Comparison of ENCODE assay signal across 9 mouse cellular contexts in the genomic region with DNA sequence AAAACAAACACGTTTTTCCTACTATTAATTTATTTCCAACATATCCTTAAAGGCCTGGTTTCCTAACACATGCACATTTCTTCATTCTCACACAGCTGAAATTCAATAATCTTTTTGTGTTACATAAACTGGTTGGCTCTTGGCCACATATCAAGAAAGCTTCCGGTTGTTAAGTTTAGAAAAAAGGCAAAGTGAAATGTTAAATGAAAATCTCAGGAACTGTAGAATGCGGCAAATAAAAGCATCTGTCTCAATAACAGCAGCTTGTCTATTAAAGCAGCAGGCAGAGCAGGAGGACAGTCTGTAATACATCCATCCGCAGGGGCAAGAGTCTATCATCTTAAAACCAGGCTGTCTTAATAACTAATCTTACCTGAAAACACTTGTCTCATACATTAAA. TPM values are rescaled to one million over a fixed set of nuclear protein-coding genes. Genes with fewer than 3 reads are reported as not detected.
DNase-seq lines count a peak whose midpoint lies in the region; ATAC-seq and TF ChIP-seq lines count a peak whose summit lies in the region.
"Had no signal": no experiment of that assay in that cellular context is flagged by ENCODE, and none has a peak within 500 bp of the region (broad histone marks: within the 10 kb centered on the region; RNA-seq: fewer than 3 reads in every experiment).

No protein-coding gene starts in this region.

- H3K27ac ChIP-seq in heart, embryonic 12.5 days (ENCODE audit: poor library complexity, severe bottlenecking) = no peak overlapping the region
- H3K27ac ChIP-seq in ES-E14 (ENCODE audit: insufficient read depth, low read depth, low read length, poor library complexity, severe bottlenecking) = no peak overlapping the region
- no peak overlapping the region for H3K27ac ChIP-seq in forebrain, postnatal 0 days (ENCODE audit: low read depth, low read length)
- no peak overlapping the region for H3K27ac ChIP-seq in liver, embryonic 16.5 days (ENCODE audit: low read length)

- ATAC-seq in heart, embryonic 12.5 days (ENCODE audit: insufficient number of reproducible peaks, low FRiP score) = no peak
- no peak for ATAC-seq in forebrain, postnatal 0 days
- no peak for ATAC-seq in liver, embryonic 16.5 days (ENCODE audit: low read depth)
- ATAC-seq: Patski had no signal

- H3K27me3 ChIP-seq in heart, embryonic 12.5 days (replicated peaks) = no peaks in the 10 kb centered on the region
- H3K27me3 ChIP-seq in forebrain, postnatal 0 days (ENCODE audit: insufficient read depth, low read length) = no peaks in the 10 kb centered on the region
- no peaks in the 10 kb centered on the region for H3K27me3 ChIP-seq in liver, embryonic 16.5 days (ENCODE audit: control insufficient read depth, insufficient read depth, low read depth, low read length)
- H3K27me3 ChIP-seq: Patski had no signal

- H3K4me3 ChIP-seq in heart, embryonic 12.5 days = peak overlapping the region; percentile 98
- peak overlapping the region; percentile 86 to 92; a peak in 3 of 4 replicates for H3K4me3 ChIP-seq in ES-E14 (ENCODE audit: insufficient read depth in 1 of 2, low read depth in 1 of 2, low read length in 2 of 2, poor library complexity in 1 of 2, severe bottlenecking in 1 of 2)
- H3K4me3 ChIP-seq in forebrain, postnatal 0 days (ENCODE audit: low read depth, low read length) = peak overlapping the region; percentile 92
- peak overlapping the region; percentile 79 for H3K4me3 ChIP-seq in liver, embryonic 16.5 days (ENCODE audit: low read depth, low read length)

- no peak for DNase-seq in heart, adult 18-20 months
- DNase-seq in ES-E14 (ENCODE audit: low read depth, low spot score) = no peak
- no peak for DNase-seq in forebrain, postnatal 0 days
- DNase-seq in frontal cortex, postnatal 36 days (ENCODE audit: low spot score in 2 of 2) = no peak
- no peak for DNase-seq in left cerebral cortex, adult 18-20 months (ENCODE audit: low spot score in 2 of 2)
- no peak for DNase-seq in left cerebral cortex, adult 11 months (ENCODE audit: low spot score)

- in situ Hi-C loops in ES-E14 (cut with MboI; ENCODE audit: low sequenced_read_pairs in 2 of 2, unreplicated experiment in 2 of 2) = no loop called here

- H3K36me3 ChIP-seq in heart, embryonic 12.5 days = peaks cover 22% of the 10 kb centered on the region
- H3K36me3 ChIP-seq in ES-E14 (ENCODE audit: control insufficient read depth, insufficient read depth, low read length, poor library complexity, severe bottlenecking) = peaks cover 8% of the 10 kb centered on the region
- peaks cover 7% of the 10 kb centered on the region; the same call in 1 of the 2 replicates for H3K36me3 ChIP-seq in forebrain, postnatal 0 days (ENCODE audit: insufficient read depth)
- peaks cover 9% of the 10 kb centered on the region for H3K36me3 ChIP-seq in liver, embryonic 16.5 days (ENCODE audit: control insufficient read depth, insufficient read depth)

- no peaks in the 10 kb centered on the region for H3K9me3 ChIP-seq in heart, embryonic 12.5 days (replicated peaks)
- no peaks in the 10 kb centered on the region for H3K9me3 ChIP-seq in ES-E14 (ENCODE audit: control insufficient read depth, insufficient read depth, low read depth, low read length)
- no peaks in the 10 kb centered on the region for H3K9me3 ChIP-seq in forebrain, postnatal 0 days (ENCODE audit: low read length)
- H3K9me3 ChIP-seq in liver, embryonic 16.5 days (replicated peaks; ENCODE audit: control insufficient read depth, low read length) = no peaks in the 10 kb centered on the region

- H3K9ac ChIP-seq in heart, embryonic 12.5 days = peak overlapping the region; percentile 65; the same call in 1 of the 2 replicates
- H3K9ac ChIP-seq in ES-E14 (ENCODE audit: insufficient read depth, low read depth, low read length, poor library complexity, severe bottlenecking) = peak overlapping the region; percentile 4; the same call in 1 of the 2 replicates
- H3K9ac ChIP-seq in forebrain, postnatal 0 days = peak overlapping the region; percentile 94; the same call in 1 of the 2 replicates
- H3K9ac ChIP-seq in liver, embryonic 16.5 days (ENCODE audit: low read depth, low read length) = peak overlapping the region; percentile 36; the same call in 1 of the 2 replicates

- H3K4me2 ChIP-seq in heart, embryonic 12.5 days = peak overlapping the region; percentile 70
- peak overlapping the region; percentile 80 for H3K4me2 ChIP-seq in forebrain, postnatal 0 days (ENCODE audit: low read depth)
- peak overlapping the region; percentile 86 for H3K4me2 ChIP-seq in liver, embryonic 16.5 days (ENCODE audit: low read depth, low read length)

- no peak for TF ChIP-seq CTCF in forebrain, postnatal 0 days (IDR thresholded peaks at IDR 0.05; ENCODE audit: low read depth)

- 56% methylated on average over 4 of the region's 4 CpGs for WGBS in heart, embryonic 12.5 days
- 48% methylated on average over 4 of the region's 4 CpGs for WGBS in forebrain, postnatal 0 days
- WGBS in liver, embryonic 16.5 days (ENCODE audit: insufficient replicate concordance) = 43% methylated on average over 4 of the region's 4 CpGs

- peaks cover 8% of the 10 kb centered on the region for H3K4me1 ChIP-seq in heart, embryonic 12.5 days (replicated peaks)
- H3K4me1 ChIP-seq in ES-E14 (ENCODE audit: control insufficient read depth in 2 of 2, insufficient read depth in 2 of 2, low read length in 2 of 2, poor library complexity in 1 of 2) = peaks cover 0 to 6% of the 10 kb centered on the region in 2 experiments; a peak in 3 of 4 replicates
- H3K4me1 ChIP-seq in forebrain, postnatal 0 days (ENCODE audit: insufficient read depth) = peaks cover 9% of the 10 kb centered on the region; the same call in 1 of the 2 replicates
- peaks cover 6% of the 10 kb centered on the region for H3K4me1 ChIP-seq in liver, embryonic 16.5 days (ENCODE audit: control insufficient read depth, low read depth, low read length)

TF ChIP-seq in ES-E14, 5 proteins besides CTCF, POLR2A, EP300 and RAD21:
- TF ChIP-seq ZNF384 (IDR thresholded peaks at IDR 0.05; ENCODE audit: low read depth, low read length) (no peak), CHD2 (IDR thresholded peaks at IDR 0.05; ENCODE audit: low read depth, low read length) (no peak), MAFK (IDR thresholded peaks at IDR 0.05; ENCODE audit: insufficient read depth, low read depth, low read length) (no peak), ZC3H11A (IDR thresholded peaks at IDR 0.05; ENCODE audit: borderline replicate concordance, low read depth, low read length) (no peak), HCFC1 (IDR thresholded peaks at IDR 0.05; ENCODE audit: borderline replicate concordance, insufficient read depth, low read length) (no peak)

RNA-seq across cellular contexts. Expression of a gene that starts 1.4 kb away (rescaled TPM):
- 36.5 and 36.9 TPM in 2 replicates for polyA plus RNA-seq in heart, embryonic 12.5 days (2016; fragmentation: Nextera tagmentation; extraction: Ambion mirVana)
- 10 to 100 TPM; 35.8 to 43.2 TPM for total RNA-seq in heart, adult 18-20 months (2021)
- total RNA-seq in ES-E14 (2012; rRNA removed) = 63.5 and 88.9 TPM in 2 replicates
- 79.4 and 94.3 TPM in 2 replicates for total RNA-seq in forebrain, postnatal 0 days (2014; rRNA removed)
- 41.8 and 44.2 TPM in 2 replicates for polyA plus RNA-seq in forebrain, postnatal 0 days (2015; fragmentation: Nextera tagmentation; extraction: Ambion mirVana)
- polyA plus RNA-seq in liver, embryonic 16.5 days (2015; fragmentation: Nextera tagmentation; extraction: Ambion mirVana) = 22.2 and 23.1 TPM in 2 replicates
- total RNA-seq in left cerebral cortex, adult 18-20 months (2021) = 10 to 100 TPM; 41.6 to 42.6 TPM

RNA-seq across cellular contexts. Expression of a gene that starts 1.4 kb away (rescaled TPM):
- polyA plus RNA-seq in heart, embryonic 12.5 days (2016; fragmentation: Nextera tagmentation; extraction: Ambion mirVana) = 108 and 109 TPM in 2 replicates
- total RNA-seq in heart, adult 18-20 months (2021) = 10 to 100 TPM; 12.0 to 15.1 TPM
- 22.4 and 41.8 TPM in 2 replicates for total RNA-seq in ES-E14 (2012; rRNA removed)
- total RNA-seq in forebrain, postnatal 0 days (2014; rRNA removed) = 45.8 and 49.3 TPM in 2 replicates
- 59.5 and 64.5 TPM in 2 replicates for polyA plus RNA-seq in forebrain, postnatal 0 days (2015; fragmentation: Nextera tagmentation; extraction: Ambion mirVana)
- 104 and 105 TPM in 2 replicates for polyA plus RNA-seq in liver, embryonic 16.5 days (2015; fragmentation: Nextera tagmentation; extraction: Ambion mirVana)
- total RNA-seq in left cerebral cortex, adult 18-20 months (2021) = 10 to 100 TPM; 19.7 to 23.1 TPM

RNA-seq across cellular contexts. Expression of a gene that starts 52.2 kb away (rescaled TPM):
- polyA plus RNA-seq in heart, embryonic 12.5 days (2016; fragmentation: Nextera tagmentation; extraction: Ambion mirVana) = 17.9 and 20.3 TPM in 2 replicates
- total RNA-seq in heart, adult 18-20 months (2021) = 100 to 1,000 TPM; 119 to 120 TPM
- total RNA-seq in ES-E14 (2012; rRNA removed) = 156 and 184 TPM in 2 replicates
- total RNA-seq in forebrain, postnatal 0 days (2014; rRNA removed) = 174 and 190 TPM in 2 replicates
- polyA plus RNA-seq in forebrain, postnatal 0 days (2015; fragmentation: Nextera tagmentation; extraction: Ambion mirVana) = 12.5 and 19.3 TPM in 2 replicates
- polyA plus RNA-seq in liver, embryonic 16.5 days (2015; fragmentation: Nextera tagmentation; extraction: Ambion mirVana) = 9.7 and 11.7 TPM in 2 replicates
- total RNA-seq in left cerebral cortex, adult 18-20 months (2021) = 100 to 1,000 TPM; 141 to 145 TPM

Comparison
In these comparisons a context has a peak if more than half of its experiments do, and no peak if none do; other contexts are left out.
1. H3K9ac ChIP-seq: peak in every context shown above with its lines; median percentile 94 in forebrain, postnatal 0 days; 65 in heart, embryonic 12.5 days; 36 in liver, embryonic 16.5 days; 4 in ES-E14.